Mouse (Mus musculus) retina, embryonic 14.5 days (tissue): ENCODE data around the gene Gm49395.

Experiments used
- DNase-seq: peaks from one replicate; pipeline ENCODE4 v3.0.0-alpha.2; 2015; ENCODE audit warnings: low spot score

The Gm49395 gene

DNA sequence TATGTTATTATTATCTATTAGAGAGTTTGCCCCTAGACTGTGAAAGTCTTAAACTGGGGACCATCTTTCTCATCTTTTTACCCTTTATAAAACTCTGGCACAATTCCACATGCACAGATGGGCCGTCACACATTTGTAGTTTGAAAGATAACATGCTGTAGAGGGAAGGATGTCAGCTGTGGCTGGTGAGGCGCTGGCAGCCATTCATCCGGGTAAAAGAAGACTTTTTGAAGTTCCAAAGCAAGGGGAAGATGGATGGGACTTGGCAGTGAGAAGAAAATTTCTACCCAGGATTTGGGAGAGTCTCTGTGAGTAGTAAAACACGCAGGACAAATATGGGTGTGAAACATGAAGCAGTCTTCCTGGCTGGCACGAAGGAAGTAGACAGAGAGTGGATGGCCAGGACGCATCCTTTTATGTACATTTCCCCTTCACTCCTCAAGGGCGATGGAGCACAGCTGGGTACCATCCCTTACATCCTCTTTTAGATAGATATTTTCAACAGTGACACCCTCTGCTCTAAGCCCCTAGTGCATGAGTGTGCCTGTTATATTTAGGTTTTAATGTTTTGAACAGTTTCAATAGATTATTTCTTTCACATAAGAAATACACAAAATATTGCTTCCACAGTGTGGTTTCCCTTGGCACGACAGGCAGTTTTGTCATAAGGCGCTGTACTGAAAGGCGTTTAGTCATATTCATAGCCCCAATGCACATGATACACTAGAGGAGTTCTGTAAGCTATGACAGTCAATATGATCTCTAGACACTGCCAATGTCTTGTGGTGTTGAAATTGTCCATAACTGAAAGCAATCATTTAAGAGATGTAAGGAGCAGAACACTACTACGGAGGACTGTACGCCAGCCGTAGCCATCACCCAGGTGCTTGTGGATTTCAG lies 50.8 kb downstream of the Gm49395 start:
- no peak for DNase-seq

DNA sequence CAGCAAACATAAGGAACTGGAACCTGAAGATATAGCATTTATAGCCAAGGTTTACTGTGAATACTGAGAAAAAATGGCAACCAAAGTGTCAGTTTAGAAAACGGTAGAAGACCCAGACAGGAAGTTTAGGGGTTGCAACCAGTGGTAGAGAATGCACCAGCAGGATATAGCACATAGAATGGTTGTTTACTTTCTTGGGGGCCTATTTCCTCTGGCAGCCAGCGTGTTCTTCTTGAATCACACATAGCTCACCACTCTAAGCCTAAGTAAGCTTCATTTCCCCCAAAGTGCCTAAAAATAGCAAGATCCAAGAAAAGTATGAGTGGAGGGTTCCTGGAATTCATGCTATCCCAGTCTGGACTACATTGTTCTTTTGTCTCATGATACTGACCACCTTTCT lies 59.1 kb downstream of the Gm49395 start:
- no peak for DNase-seq

DNA sequence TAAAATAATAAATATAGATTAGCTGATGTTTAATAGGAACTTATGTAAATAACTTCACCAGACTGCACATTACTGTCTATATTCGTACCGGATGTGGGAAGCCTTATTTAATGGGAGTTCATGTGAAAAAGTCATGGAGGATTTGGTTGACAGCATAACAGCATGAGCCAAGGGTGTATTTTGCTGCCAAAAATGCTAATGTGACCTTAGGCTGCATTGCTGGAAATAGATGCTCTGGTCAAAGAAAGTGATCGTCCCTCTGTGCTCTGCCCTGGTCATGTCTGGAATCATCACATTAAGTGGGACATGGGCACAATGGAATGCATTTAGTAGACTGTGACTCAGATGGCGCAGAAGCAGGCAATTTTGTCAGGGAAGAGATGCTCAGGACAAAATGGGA lies 64.4 kb downstream of the Gm49395 start:
- no peak for DNase-seq

DNA sequence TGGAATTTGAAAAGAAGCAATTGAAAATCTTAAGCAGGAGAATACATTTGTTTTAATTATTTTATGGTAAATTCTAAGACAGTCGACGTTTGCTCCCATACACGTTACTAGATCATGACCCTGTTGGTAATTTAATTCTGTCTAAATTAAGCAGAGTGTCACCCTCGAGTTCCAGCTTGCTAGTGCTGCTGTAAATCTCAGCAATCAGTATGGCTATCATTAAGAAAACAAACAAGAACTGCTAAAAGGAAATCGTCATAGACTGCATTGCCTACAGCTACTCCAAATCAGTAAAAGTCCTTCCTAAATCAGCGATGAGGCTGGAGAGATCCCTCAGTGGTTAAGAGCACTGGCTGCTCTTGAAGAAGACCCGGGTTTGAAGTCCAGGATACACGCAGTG lies 66.3 kb downstream of the Gm49395 start:
- no peak for DNase-seq

DNA sequence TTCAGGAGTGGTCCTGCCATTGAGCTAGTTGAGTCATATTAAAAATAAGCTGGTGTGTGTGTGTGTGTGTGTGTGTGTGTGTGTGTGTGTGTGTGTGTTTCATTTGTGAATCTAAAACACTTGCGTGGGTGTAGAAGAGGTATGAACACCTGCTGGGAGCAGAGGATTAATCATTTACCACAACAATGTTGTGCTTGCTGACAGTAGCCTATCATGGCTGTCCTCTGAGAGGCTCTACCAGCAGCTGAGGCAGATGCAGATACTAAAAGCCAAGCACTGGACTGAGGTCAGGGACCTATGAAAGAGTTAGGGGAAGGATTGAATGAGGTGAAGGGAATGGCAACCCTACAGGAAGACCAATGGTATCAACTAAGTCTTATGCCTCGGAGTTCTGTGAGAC lies 68.6 kb downstream of the Gm49395 start:
- DNase-seq = no peak

DNA sequence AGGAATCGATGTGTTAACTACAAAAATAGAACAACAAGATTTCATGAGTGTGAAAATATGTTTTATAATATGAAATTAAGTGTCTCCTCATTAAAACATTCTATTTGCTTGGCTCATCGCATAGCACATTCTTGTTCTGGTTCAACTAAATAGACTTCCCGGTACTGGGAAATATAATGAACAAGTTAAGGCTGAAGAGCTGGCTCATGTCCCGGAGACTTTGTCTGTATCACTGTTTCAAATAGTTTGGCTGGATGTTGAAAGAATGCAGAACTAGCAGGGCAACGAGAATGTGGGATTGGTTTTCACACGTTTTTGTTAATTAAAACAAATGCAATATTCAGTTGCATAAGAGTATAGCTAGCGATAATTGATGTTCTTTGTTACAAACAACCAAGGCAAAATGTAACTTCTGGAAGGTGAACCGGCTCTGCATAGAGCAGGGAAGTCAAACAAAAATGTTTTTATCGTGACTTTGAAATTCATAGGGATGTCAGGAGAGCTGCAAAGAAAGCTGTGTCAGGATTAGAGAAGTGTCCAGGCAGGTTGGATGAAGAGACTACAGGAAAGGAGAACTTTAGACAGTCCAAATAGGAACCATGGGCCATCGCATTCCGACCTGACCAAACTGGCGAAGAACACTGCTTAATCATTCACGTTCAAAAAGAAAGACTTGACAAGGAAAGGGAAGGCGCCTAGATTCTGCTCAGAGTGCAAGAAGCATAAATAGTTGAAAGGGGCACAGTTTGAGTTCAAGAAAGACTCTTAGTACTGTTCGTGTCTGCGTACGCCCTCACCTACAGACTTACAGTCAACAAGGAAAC lies 70.3 kb downstream of the Gm49395 start:
- no peak for DNase-seq

DNA sequence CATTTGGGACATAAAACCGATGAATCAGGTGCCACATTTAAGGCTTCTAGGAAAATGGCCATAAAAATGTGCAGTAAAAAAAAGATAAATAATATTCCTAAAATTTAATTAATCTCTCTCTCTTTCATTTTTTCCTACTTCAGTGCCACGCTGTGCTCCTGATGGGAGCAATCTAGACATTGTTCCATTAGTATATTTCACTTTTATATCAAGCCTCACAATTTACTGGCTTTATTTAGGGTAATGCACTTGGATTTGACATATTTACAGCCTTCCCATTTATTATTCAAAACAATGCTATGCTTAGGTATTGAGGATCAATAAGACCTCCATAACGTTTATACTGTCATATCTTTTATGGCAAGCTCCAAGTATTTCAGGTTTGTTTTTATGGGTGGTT lies 76.3 kb downstream of the Gm49395 start:
- no peak for DNase-seq

DNA sequence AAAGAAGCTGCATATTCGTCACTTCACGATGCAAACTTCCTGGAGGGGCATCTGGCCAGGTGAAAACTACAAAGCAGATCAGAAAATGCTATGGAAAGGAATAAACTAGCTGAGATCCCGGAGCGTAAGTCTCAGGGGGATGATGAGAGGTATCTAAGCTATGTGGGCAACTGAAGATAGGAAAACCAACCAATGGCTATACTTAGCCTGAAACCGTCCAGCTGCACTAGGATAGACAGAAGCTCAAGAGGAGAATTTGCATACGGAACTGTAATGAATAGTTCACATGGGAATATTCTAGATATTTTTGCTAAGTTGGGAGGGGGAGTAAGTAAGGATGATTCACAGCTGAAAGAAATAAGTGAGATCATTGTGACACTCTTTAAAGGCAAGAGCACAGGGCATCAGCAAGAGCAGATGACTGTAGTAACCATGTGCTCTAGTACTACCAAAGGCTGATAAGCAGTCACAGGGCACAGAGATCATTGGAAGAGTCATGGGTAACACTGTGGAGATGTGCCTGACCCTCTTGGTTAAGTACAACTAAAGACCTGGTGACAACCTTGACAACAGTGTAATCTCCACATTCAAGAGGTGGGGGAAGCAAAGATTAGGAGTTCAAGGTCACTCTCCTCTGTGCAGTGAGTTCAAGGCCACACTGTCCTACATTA lies 79.5 kb downstream of the Gm49395 start:
- no peak for DNase-seq

DNA sequence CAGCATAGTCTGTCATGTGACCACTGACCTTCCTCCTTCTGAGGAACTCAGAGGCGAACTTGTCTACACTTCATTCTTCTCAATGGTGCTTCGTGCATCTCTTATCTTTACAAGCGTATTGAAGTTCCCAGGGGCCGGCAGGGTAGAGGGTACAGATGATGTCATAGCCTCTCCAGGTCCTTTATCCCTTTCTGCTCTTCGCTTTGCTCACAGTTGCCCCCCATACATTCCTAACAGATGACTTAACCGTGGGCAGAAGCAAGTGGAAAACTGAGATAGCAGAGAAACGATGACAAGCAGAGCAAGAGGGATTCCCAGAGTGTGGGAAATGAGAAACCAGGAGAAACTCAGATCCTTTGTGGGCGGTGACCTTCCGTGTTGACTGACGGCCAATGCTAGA lies 80.3 kb downstream of the Gm49395 start:
- DNase-seq = no peak

DNA sequence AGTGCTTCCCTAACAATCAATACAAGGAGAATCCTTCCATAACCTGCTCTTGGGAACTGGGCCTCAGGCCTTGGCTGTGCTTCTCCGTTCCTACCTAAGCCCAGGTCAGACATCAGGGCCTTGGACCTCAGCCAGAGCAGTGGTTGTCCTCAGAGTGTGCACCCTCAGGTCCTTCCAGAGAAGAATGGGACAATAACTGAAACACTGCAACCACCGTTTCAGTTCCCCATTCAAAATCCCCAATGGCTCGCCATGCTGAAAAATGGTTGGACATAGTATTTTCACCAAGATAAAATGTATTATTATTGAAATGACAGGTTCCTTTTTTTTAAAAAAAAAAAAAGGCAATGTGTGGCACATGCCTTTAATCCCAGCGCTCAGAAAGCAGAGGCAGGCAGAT lies 81.0 kb downstream of the Gm49395 start:
- no peak for DNase-seq

DNA sequence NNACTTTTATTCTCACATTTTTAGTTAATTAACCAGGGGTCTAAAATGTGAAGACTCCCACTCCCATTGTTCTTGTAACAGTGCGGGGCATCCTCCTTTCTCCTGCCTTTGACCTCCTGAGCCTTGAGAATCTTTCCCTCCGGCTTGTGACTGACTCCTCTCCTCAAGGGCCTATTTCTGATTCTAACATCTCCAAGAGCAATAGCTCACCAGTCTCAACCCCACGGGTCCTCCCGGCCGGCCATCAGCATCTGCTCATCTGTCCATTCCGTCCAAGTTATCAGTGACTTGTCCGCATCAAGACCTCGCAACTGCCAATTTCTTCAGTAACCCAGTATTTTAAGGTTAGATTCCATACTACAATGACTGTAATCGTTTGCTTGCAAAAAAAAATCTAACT lies 84.2 kb downstream of the Gm49395 start:
- DNase-seq = no peak

DNA sequence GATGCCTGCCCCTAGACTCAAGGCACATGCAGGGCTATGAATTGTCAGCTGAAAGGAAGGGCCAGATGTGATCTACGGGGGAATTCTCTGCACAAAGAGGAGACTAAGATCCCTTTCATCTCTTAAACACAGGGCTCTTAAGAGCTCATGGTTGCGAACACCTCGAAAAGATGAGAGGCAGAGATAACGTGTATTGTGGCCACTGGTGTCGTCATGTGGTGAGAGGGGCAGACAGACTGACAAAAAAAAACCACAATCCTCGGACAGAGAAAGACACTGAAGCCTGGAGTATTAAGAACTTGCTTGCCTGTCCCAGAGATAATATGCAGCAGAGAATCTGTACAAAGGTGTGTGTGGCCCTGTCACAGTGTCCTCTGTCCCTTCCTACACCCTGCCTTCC lies 90.2 kb downstream of the Gm49395 start:
- no peak for DNase-seq

DNA sequence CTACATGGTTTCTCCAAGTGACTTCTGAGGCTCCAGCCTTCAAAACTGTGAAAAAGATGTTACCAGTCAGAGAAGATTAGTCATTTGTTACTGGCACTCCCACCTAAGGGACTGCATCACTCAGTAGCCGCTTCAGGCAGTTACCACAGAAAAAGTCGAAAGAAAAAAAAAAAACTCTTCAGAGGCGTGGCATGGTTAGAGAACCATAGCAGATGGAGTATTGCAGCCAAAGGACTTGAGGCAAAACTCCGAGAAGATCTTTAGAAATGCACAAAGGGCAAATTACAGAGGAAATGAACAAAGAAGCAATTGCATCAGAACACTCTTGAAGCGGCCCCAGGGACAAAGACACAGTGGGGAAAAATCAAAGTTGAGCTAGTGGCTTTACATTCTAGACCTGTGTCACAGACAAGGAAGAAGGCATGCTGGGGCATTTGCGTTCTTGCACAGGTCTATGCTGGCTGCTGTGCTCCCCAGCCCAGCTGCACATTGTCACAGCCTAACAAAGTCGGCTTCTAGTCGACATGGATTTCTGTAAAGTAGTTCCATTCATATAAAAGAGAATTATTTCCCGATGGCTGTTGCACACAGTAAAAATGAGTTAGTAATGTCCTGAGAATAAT lies 95.4 kb downstream of the Gm49395 start:
- no peak for DNase-seq

DNA sequence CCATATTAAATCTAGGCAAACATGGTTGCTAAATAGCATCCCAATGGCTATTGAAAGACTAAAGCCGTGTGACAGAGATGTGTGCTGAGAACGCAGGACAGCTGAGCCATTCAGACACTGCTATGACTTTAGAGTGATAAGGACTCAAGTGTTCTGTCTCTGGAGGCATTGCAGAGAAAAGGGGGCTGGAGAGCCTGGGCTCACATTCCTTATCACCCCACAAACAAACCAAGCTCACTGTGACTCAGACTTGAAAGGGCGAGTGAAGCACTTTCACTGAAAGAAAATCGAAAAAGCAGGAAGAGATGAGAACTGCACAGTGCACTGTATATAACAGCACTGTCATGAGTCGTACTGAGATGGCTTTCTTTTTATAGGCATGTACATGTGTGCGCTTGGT lies 96.4 kb downstream of the Gm49395 start:
- DNase-seq = no peak

DNA sequence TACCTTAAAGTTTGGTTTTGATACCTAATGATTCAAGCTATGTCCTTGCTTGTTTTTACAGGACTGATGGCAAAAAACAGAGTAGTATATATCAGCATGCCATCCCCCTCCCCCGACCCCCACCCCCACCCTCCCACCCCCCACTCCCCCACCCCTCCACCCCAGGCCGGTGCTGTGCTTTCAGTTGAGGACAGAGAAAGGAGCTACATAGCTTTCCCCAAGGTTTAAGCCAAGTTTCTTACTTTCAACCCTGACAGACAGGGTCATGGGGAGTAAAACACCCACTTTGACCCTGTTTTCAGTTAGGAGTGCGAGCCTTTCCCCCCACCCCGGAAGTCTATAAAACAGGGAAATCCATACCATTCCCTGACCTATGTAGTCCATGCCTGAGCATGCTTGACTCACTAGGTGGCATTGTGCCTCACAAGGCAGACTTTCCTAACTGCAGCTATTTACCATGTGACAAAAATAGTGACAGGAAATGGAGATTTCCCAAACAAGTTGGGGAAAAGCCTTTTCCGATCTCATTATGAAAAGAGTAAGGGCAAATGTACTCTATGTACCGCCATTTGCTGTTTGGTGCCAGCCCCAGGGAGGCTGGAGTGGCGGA lies 98.2 kb downstream of the Gm49395 start:
- no peak for DNase-seq

DNA sequence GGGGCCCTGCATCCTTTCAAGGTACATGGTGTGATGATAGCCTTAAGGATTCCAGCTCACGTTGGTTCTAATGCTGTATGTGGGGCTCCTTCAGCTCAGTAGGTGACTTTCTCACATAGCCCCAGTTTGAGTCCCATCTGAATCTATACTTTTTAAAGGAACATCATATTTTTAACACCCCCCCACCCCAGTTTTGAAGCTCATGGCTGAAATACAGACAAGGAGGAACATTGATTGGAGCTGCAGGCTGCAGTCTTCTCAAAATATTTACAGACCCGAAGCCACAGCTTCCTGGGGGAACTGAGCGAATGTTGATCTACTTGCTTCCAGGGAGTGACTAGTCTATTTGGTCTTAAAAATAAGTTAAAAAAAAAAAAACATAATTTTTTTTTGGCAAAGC lies 98.9 kb downstream of the Gm49395 start:
- DNase-seq = no peak

DNA sequence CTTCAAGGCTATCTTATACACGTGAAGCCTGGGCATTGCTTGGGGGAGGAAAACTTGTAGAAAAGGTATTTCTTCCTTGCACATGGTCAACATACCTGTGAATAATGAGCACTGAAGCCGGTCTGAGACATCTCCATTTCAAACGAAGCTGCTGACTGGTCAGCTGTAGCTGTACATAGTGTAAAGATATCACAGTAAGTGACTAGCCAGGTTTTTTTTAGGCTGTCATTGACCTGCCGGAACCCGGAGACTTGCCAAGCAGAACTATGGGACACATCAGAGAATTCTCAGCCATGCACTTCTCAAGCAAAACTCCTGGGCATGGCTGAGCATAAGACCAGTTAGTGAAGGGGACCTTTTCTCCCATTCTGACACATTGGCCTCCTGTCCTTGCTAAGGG lies 99.6 kb downstream of the Gm49395 start:
- no peak for DNase-seq

DNA sequence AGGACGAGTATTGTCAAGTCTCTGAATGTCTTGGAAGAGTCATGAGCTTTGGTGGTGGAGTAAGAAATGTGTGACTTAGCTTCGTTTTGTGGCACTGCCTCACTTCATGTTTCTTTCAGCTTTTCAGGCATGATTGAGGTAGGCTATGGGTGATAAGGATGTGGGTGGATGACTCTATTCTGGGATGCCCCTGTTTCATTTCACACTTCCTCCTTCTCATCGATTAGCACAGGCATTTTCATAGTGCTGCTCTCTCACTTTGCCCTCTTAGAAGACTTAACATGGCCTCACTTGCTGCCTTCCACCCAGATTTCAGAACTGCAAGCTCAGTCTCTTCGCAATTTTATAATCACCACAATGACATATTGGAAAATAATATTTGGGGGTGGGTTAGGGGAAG lies 102.1 kb downstream of the Gm49395 start:
- no peak for DNase-seq

DNA sequence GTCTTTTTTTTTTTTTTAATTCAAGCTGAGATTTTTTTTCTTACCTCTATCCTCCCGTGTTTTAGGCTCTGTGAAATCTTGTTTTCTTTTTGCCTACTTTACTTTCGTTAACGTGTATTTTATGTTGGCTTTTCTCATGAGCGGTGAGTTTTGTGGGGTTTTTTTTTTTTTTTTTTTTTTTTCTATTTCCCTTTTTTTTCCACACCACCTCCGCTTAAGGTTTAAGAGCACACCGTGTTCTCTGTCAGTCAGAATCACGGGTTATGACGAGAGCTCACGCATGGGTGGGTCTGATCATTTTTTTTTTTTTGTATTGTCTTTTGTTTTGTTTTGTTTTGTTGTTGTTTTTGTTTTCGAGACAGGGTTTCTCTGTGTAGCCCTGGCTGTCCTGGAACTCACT lies 103.6 kb downstream of the Gm49395 start:
- DNase-seq = no peak

DNA sequence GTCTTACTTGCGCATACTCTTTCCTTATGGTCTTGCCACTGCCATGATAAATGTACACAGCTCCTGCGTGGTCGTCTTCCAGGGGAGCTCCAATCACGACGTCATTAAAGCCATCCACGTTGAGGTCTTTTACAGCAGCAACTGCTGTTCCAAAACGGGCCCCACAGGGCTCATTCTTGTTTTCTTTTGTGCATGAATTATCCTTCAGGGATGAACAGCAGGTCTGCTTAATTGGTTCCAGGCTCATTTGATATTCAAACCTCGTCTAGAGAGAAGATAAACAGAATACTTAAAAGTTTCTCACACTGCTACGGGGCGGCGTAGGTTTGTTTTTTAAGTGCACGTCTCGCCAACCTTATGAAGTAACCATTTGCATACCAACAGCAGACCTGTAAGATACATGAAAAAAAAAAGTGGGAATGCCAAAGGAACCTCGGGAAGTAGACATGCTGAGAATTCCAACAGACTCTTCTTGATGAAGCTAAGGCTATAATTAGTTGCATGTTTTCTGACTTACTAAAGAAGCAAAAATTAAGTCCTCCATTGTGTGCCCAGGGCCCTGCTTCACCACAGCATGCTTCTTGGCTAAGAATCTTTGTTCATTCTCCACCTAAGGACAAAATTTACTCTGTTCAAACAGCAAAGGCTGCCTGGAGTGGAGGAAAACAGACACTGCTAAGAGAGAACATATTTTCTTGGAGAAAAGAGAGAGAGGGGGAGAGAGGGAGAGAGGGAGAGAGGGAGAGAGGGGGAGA lies 109.3 kb downstream of the Gm49395 start:
- DNase-seq = peak; percentile 10

DNA sequence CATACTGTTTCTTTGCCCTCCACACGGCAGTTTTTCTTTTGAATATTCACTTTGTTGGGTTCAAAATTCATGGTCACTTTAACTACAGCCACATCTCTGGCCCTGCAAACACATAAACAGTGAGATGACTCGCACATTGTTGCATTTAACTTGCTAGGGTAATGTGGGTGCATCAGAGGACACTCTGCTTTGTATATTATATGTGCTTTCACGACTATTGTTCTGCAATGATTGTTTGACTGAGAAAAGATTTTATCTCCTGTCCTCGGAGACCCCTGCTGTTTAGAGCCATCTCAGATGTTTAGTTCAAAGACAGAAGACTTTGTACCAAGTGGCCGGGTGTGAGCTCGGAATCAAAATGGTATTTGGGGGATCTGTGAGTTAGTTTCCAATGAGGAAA lies 114.1 kb downstream of the Gm49395 start:
- DNase-seq = no peak
